Mouse (Mus musculus): ENCODE results near the gene Eef1a1.

- no peak for TF ChIP-seq CTCF (IDR thresholded peaks at IDR 0.05; ENCODE audit: control insufficient read depth, insufficient read depth, low read length)
- TF ChIP-seq POLR2A (IDR thresholded peaks at IDR 0.05; ENCODE audit: borderline replicate concordance, control insufficient read depth, low read depth, low read length): no peak
These were observed 41.4 kb downstream of the Eef1a1 start for GRCm38 (mm10) chr9:78447606-78447972.

All from bone marrow, adult 2 months (tissue).